Mouse (Mus musculus) neural tube, embryonic 11.5 days (tissue): ENCODE results near the gene Gpsm2. TPM values are rescaled to one million over a fixed set of nuclear protein-coding genes. Genes with fewer than 3 reads are reported as not detected.

Experiments used
- ATAC-seq: fragments of 200-750 bp; cut with Nextera tagmentation; 2 replicates; pipeline ENCODE4 v1.8.0; 2017; ENCODE audit warnings: moderate number of reproducible peaks, mild to moderate bottlenecking, moderate TSS enrichment, moderate library complexity; ENCODE audit not compliant: insufficient read depth, low FRiP score, low TSS enrichment
- DNase-seq: peaks from one replicate; pipeline ENCODE4 v3.0.0-alpha.2; 2015; ENCODE audit warnings: low spot score
- H3K27ac ChIP-seq: fragments of 300-500 bp; sonication (generic); 2 replicates; pipeline ENCODE4 v1.5.1; 2014; ENCODE audit warnings: low read depth, mild to moderate bottlenecking, low read length
- H3K27me3 ChIP-seq: fragments of 300-500 bp; sonication (generic); 2 replicates; pipeline ENCODE4 v1.6.1; 2014; ENCODE audit warnings: mild to moderate bottlenecking, low read length, mixed read lengths; ENCODE audit not compliant: control insufficient read depth, insufficient read depth
- H3K36me3 ChIP-seq: fragments of 300-500 bp; sonication (generic); 2 replicates; pipeline ENCODE4 v1.6.1; 2014; ENCODE audit warnings: mild to moderate bottlenecking, low read length, moderate library complexity, mixed read lengths; ENCODE audit not compliant: control insufficient read depth, insufficient read depth
- H3K4me1 ChIP-seq: fragments of 300-500 bp; sonication (generic); 2 replicates; pipeline ENCODE4 v1.6.1; 2014; ENCODE audit warnings: low read length, mixed read lengths; ENCODE audit not compliant: control insufficient read depth, insufficient read depth
- H3K4me2 ChIP-seq: fragments of 300-500 bp; sonication (generic); 2 replicates; pipeline ENCODE4 v1.6.1; 2014; ENCODE audit warnings: low read depth, mild to moderate bottlenecking, moderate library complexity
- H3K4me3 ChIP-seq: fragments of 300-500 bp; sonication (generic); 2 replicates; pipeline ENCODE4 v1.5.1; 2014; ENCODE audit warnings: low read depth, low read length
- H3K9ac ChIP-seq: fragments of 300-500 bp; sonication (generic); 2 replicates; pipeline ENCODE4 v1.6.1; 2014; ENCODE audit warnings: mild to moderate bottlenecking, low read length
- H3K9me3 ChIP-seq: fragments of 300-500 bp; sonication (generic); 2 replicates; pipeline ENCODE4 v1.6.1; 2016; ENCODE audit warnings: low read length; ENCODE audit not compliant: control insufficient read depth
- WGBS: fragments of 180-500 bp; shearing (Covaris S2); extraction: QIAGEN DNeasy Blood & Tissue Kit; methylation state at CpG from one replicate; pipeline ENCODE4 v1.1.7; 2014; 5-methylcytosine and 5-hydroxymethylcytosine counted together
- polyA plus RNA-seq: library from polyadenylated mRNA; unstranded; fragments of >200 nt; fragmentation: Nextera tagmentation; extraction: Ambion mirVana; gene quantifications from 2 replicates; pipeline ENCODE4 v1.2.1, GENCODE M21; 2014

Gpsm2 gene
- polyA plus RNA-seq, 1 experiment from 2014 or later, result 109 TPM

DNA sequence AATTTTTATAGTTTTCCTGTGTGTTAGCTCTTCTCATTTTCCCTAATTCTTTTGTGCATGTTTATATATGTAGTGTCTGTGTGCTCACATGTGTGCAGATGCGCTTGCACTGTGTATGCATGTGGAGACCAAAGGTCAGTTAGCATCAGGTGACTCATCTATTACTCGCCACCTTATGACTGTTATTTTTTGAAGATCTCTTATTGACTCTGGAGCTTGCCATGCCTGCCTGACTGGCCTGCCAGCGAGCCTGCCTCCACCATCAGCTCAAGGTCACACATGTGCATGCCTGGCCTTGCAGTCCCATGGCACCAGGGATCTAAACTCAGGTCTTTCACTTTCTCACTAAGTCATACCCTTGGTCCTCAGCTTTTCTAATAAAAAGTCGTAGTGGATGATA is 81.1 kb downstream of the Gpsm2 start:
- no peak for ATAC-seq
- Histone ChIP-seq H3K36me3 (peaks cover 4% of the 10 kb centered on the region; the same call in 1 of the 2 replicates), H3K4me1 (no peaks in the 10 kb centered on the region), H3K27me3 (no peaks in the 10 kb centered on the region), H3K4me2 (no peak overlapping the region), H3K9me3 (no peaks in the 10 kb centered on the region), H3K9ac (no peak overlapping the region), H3K27ac (no peak overlapping the region), H3K4me3 (no peak overlapping the region)
- DNase-seq, result no peak
- WGBS, result 86% methylated on average over 4 of the region's 4 CpGs

DNA sequence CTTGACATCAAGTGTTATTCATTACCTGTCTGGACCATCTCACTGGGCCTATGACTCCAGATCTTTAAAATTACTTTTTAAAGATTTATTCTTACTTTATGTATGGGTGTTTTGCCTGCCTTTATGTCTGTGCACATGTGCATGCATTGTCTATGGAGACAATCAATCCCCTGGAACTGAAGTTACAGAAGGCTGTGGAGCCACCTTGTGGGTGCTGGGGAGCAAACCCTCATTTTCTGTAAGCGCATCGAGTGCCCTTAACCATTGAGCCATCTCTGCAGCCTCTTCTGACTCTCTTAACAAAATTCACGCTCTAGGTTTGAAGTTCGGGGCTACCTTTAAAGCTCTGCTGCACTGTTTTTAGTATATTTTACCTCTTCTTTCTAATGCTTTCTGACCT is 82.7 kb downstream of the Gpsm2 start:
- H3K4me1 ChIP-seq, result no peaks in the 10 kb centered on the region
- ATAC-seq, result no peak
- peak; percentile 22 for DNase-seq
- H3K36me3 ChIP-seq, result peaks cover 2% of the 10 kb centered on the region; the same call in 1 of the 2 replicates
- no peaks in the 10 kb centered on the region for H3K27me3 ChIP-seq
- no peak overlapping the region for H3K9ac ChIP-seq
- no peaks in the 10 kb centered on the region for H3K9me3 ChIP-seq
- H3K4me2 ChIP-seq, result no peak overlapping the region
- no peak overlapping the region for H3K4me3 ChIP-seq
- WGBS, result 69% methylated on average over 4 of the region's 4 CpGs
- H3K27ac ChIP-seq, result no peak overlapping the region

DNA sequence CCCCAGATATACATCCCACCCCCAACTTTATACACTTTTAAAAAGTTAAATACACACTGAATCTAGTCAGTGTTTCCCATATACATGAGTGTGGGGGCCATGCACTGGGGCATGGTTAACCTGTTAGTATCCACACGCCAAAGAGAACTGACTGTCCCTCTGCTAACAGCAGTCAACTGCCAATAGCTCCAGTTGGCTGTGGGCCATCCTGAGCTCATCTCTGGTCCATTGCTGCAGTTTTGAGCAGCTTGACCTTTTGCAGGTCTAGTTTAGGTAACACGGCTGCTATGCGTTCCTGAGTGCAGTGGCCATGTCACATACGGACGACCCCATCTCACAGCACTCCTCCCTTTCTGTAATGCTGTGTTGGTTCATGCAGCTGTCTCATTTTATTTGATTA is 87.3 kb downstream of the Gpsm2 start:
- no peak for ATAC-seq

More for the DNA sequence above, 87.3 kb downstream of the Gpsm2 start:
- Histone ChIP-seq H3K4me3 (no peak overlapping the region), H3K9ac (no peak overlapping the region), H3K27ac (no peak overlapping the region), H3K4me1 (no peaks in the 10 kb centered on the region), H3K9me3 (no peaks in the 10 kb centered on the region), H3K4me2 (no peak overlapping the region), H3K36me3 (no peaks in the 10 kb centered on the region; the same call in 1 of the 2 replicates), H3K27me3 (no peaks in the 10 kb centered on the region)
- whole genome bisulfite sequencing, result 93% methylated on average over 5 of the region's 5 CpGs
- no peak for DNase-seq

Other genes starting within 250 kb of the Gpsm2 start
- not detected in 2 replicates for gene 1700013F07Rik, start 188.2 kb downstream of the Gpsm2 start, polyA plus RNA-seq
- 1.4 and 1.8 TPM in 2 replicates for gene 5330417C22Rik, start 185.8 kb downstream of the Gpsm2 start, polyA plus RNA-seq
- 55.4 and 56.6 TPM in 2 replicates for gene Tmem167b, start 159.8 kb downstream of the Gpsm2 start, polyA plus RNA-seq
- 70.7 and 74.8 TPM in 2 replicates for gene Taf13, start 150.6 kb downstream of the Gpsm2 start, polyA plus RNA-seq
- gene Wdr47, start 131.0 kb downstream of the Gpsm2 start, polyA plus RNA-seq, result 50.1 and 54.6 TPM in 2 replicates
- 49.2 and 53.6 TPM in 2 replicates for gene Clcc1, start 68.4 kb downstream of the Gpsm2 start, polyA plus RNA-seq
- gene Aknad1, start 17.3 kb upstream of the Gpsm2 start, polyA plus RNA-seq, result 0.08 and 0.15 TPM in 2 replicates
- 20.8 and 25.4 TPM in 2 replicates for gene Stxbp3, start 118.2 kb upstream of the Gpsm2 start, polyA plus RNA-seq
- gene Fndc7, start 167.7 kb upstream of the Gpsm2 start, polyA plus RNA-seq, result not detected in 2 replicates
- gene Prpf38b, start 189.4 kb upstream of the Gpsm2 start, polyA plus RNA-seq, result 59.0 and 59.8 TPM in 2 replicates
- 0.58 and 0.81 TPM in 2 replicates for gene Henmt1, start 217.6 kb upstream of the Gpsm2 start, polyA plus RNA-seq
- not detected in 2 replicates for gene Gm9857, start 218.1 kb upstream of the Gpsm2 start, polyA plus RNA-seq